Mouse (Mus musculus) limb, embryonic 14.5 days (tissue): ENCODE measurements around the gene Drosha. TPM values are rescaled to one million over a fixed set of nuclear protein-coding genes. Genes with fewer than 3 reads are reported as not detected.

ENCODE experiments used
- ATAC-seq: fragments of 200-750 bp; cut with Nextera tagmentation; 2 replicates; pipeline ENCODE4 v1.8.0; 2017; ENCODE audit warnings: low read depth, moderate number of reproducible peaks, moderate TSS enrichment; ENCODE audit not compliant: low FRiP score
- DNase-seq: peaks from one replicate; pipeline ENCODE4 v3.0.0-alpha.2; 2015; ENCODE audit warnings: low spot score
- H3K27ac ChIP-seq: fragments of 300-500 bp; sonication (generic); replicated peaks from 2 replicates; pipeline ENCODE4 v1.5.1; 2014; ENCODE audit warnings: low read depth, mild to moderate bottlenecking, low read length, moderate library complexity, mixed read lengths
- H3K27me3 ChIP-seq: fragments of 300-500 bp; sonication (generic); 2 replicates; pipeline ENCODE4 v1.6.1; 2014; ENCODE audit warnings: low read length, mixed read lengths; ENCODE audit not compliant: control insufficient read depth, insufficient read depth
- H3K36me3 ChIP-seq: fragments of 300-500 bp; sonication (generic); 2 replicates; pipeline ENCODE4 v1.6.1; 2014; ENCODE audit warnings: mild to moderate bottlenecking, low read length, moderate library complexity, mixed read lengths; ENCODE audit not compliant: control insufficient read depth, insufficient read depth
- H3K4me1 ChIP-seq: fragments of 300-500 bp; sonication (generic); 2 replicates; pipeline ENCODE4 v1.6.1; 2014; ENCODE audit warnings: antibody characterized with exemption, low read length, mixed read lengths; ENCODE audit not compliant: control insufficient read depth, insufficient read depth
- H3K4me2 ChIP-seq: fragments of 300-500 bp; sonication (generic); replicated peaks from 2 replicates; pipeline ENCODE4 v1.6.1; 2014; ENCODE audit warnings: low read depth, mild to moderate bottlenecking, low read length, moderate library complexity; ENCODE audit not compliant: severe bottlenecking
- H3K4me3 ChIP-seq: fragments of 300-500 bp; sonication (generic); replicated peaks from 2 replicates; pipeline ENCODE4 v1.5.1; 2014; ENCODE audit warnings: low read length
- H3K9ac ChIP-seq: fragments of 300-500 bp; sonication (generic); 2 replicates; pipeline ENCODE4 v1.6.1; 2014; ENCODE audit warnings: mild to moderate bottlenecking, low read depth, low read length, moderate library complexity; ENCODE audit not compliant: severe bottlenecking
- H3K9me3 ChIP-seq: fragments of 300-500 bp; sonication (generic); 2 replicates; pipeline ENCODE4 v1.6.1; 2016; ENCODE audit warnings: low read length; ENCODE audit not compliant: control insufficient read depth
- POLR2A ChIP-seq: fragments of 200-500 bp; IDR thresholded peaks from 2 replicates; pipeline ENCODE4 v1.8.0; 2012; ENCODE audit warnings: inconsistent platforms, mild to moderate bottlenecking, moderate library complexity, borderline replicate concordance; ENCODE audit not compliant: insufficient read depth, insufficient read length; ENCODE audit errors: extremely low read depth
- WGBS: fragments of 180-500 bp; shearing (Covaris S2); extraction: QIAGEN DNeasy Blood & Tissue Kit; methylation state at CpG from one replicate; pipeline ENCODE4 v1.1.7; 2014; 5-methylcytosine and 5-hydroxymethylcytosine counted together
- polyA plus RNA-seq, 2 experiments: library from polyadenylated mRNA; depleted of rRNA in 1 of 2; stranded (reverse) in 1 of 2; unstranded in 1 of 2; fragments of >200 nt; fragmentation: Nextera tagmentation in 1 of 2; extraction: Ambion mirVana in 1 of 2; gene quantifications; 2 replicates each; pipeline versions ENCODE4 v1.2.1 to v1.2.3; 2012 to 2014

The Drosha gene
- polyA plus RNA-seq, 2 experiments: 34.3 to 39.0 TPM

- DNase-seq: no peak
- Histone ChIP-seq H3K9me3 (no peaks in the 10 kb centered on the region), H3K4me1 (no peaks in the 10 kb centered on the region), H3K9ac (no peak overlapping the region), H3K27me3 (no peaks in the 10 kb centered on the region), H3K36me3 (peaks cover 65% of the 10 kb centered on the region), H3K4me3 (no peak overlapping the region), H3K4me2 (no peak overlapping the region), H3K27ac (no peak overlapping the region)
- 87% methylated on average over 8 of the region's 8 CpGs for WGBS
- no peak for ATAC-seq
- no peak for TF ChIP-seq POLR2A
These were observed 55.3 kb downstream of the Drosha start for GRCm38 (mm10) chr15:12879937-12880336.

- H3K9me3 ChIP-seq: no peaks in the 10 kb centered on the region
- DNase-seq (no peak), ATAC-seq (no peak)
- no peak for TF ChIP-seq POLR2A
- H3K36me3 ChIP-seq: peaks cover 88% of the 10 kb centered on the region
- no peak overlapping the region for H3K9ac ChIP-seq
- WGBS: 94% methylated on average over 15 of the region's 15 CpGs
- no peak overlapping the region for H3K27ac ChIP-seq
- no peak overlapping the region for H3K4me2 ChIP-seq
- H3K4me3 ChIP-seq: no peak overlapping the region
- H3K4me1 ChIP-seq: no peaks in the 10 kb centered on the region
- H3K27me3 ChIP-seq: no peaks in the 10 kb centered on the region
These were observed 60.2 kb downstream of the Drosha start for GRCm38 (mm10) chr15:12884855-12885254.

GRCm38 (mm10) chr15:12885361-12885760 lies 60.7 kb downstream of the Drosha start:
- Histone ChIP-seq H3K27ac (no peak overlapping the region), H3K4me3 (no peak overlapping the region), H3K36me3 (peaks cover 90% of the 10 kb centered on the region), H3K4me2 (no peak overlapping the region), H3K9me3 (no peaks in the 10 kb centered on the region), H3K9ac (no peak overlapping the region), H3K4me1 (no peaks in the 10 kb centered on the region), H3K27me3 (no peaks in the 10 kb centered on the region)
- WGBS: 91% methylated on average over 11 of the region's 11 CpGs
- TF ChIP-seq POLR2A: no peak
- no peak for DNase-seq
- no peak for ATAC-seq

- 93% methylated on average over 8 of the region's 8 CpGs for WGBS
- H3K4me1 ChIP-seq: no peaks in the 10 kb centered on the region
- H3K27me3 ChIP-seq: no peaks in the 10 kb centered on the region
- DNase-seq: no peak
- no peak overlapping the region for H3K4me3 ChIP-seq
- H3K4me2 ChIP-seq: no peak overlapping the region
- peaks cover 91% of the 10 kb centered on the region for H3K36me3 ChIP-seq
- no peak overlapping the region for H3K9ac ChIP-seq
- no peak for ATAC-seq
- H3K27ac ChIP-seq: no peak overlapping the region
- no peak for TF ChIP-seq POLR2A
- no peaks in the 10 kb centered on the region for H3K9me3 ChIP-seq
These were observed 62.6 kb downstream of the Drosha start for GRCm38 (mm10) chr15:12887206-12887605.

- Histone ChIP-seq H3K9ac (no peak overlapping the region), H3K27me3 (no peaks in the 10 kb centered on the region), H3K36me3 (peaks cover 81% of the 10 kb centered on the region), H3K4me2 (no peak overlapping the region), H3K4me3 (no peak overlapping the region), H3K4me1 (no peaks in the 10 kb centered on the region), H3K27ac (no peak overlapping the region), H3K9me3 (no peaks in the 10 kb centered on the region)
- no peak for ATAC-seq
- WGBS: 97% methylated on average over 4 of the region's 4 CpGs
- DNase-seq: no peak
- TF ChIP-seq POLR2A: no peak
These were observed 63.7 kb downstream of the Drosha start for GRCm38 (mm10) chr15:12888312-12888711.

GRCm38 (mm10) chr15:12889909-12890308 lies 65.3 kb downstream of the Drosha start:
- WGBS: 87% methylated on average over 11 of the region's 11 CpGs
- no peak for DNase-seq
- no peak overlapping the region; the same call in 1 of the 2 replicates for H3K27ac ChIP-seq

More at GRCm38 (mm10) chr15:12889909-12890308, 65.3 kb downstream of the Drosha start:
- Histone ChIP-seq H3K4me3 (no peak overlapping the region), H3K27me3 (no peaks in the 10 kb centered on the region), H3K36me3 (peaks cover 79% of the 10 kb centered on the region), H3K9ac (no peak overlapping the region), H3K9me3 (no peaks in the 10 kb centered on the region), H3K4me1 (no peaks in the 10 kb centered on the region), H3K4me2 (no peak overlapping the region)
- TF ChIP-seq POLR2A: no peak
- no peak for ATAC-seq
